Mouse (Mus musculus) adrenal gland, adult 8-10 months (tissue): ENCODE measurements around the gene Fyn. TPM values are rescaled to one million over a fixed set of nuclear protein-coding genes. Genes with fewer than 3 reads are reported as not detected.

ENCODE experiments used
- DNase-seq: peaks from one replicate; pipeline ENCODE4 v3.0.0; 2022
- total RNA-seq, 4 experiments: library from RNA; stranded (reverse); gene quantifications; 2 replicates each; pipeline ENCODE4 v1.2.4; 2022

Fyn gene
- total RNA-seq, 4 experiments from 2014 or later = 42.7 to 61.7 (median 54.9) TPM

DNA sequence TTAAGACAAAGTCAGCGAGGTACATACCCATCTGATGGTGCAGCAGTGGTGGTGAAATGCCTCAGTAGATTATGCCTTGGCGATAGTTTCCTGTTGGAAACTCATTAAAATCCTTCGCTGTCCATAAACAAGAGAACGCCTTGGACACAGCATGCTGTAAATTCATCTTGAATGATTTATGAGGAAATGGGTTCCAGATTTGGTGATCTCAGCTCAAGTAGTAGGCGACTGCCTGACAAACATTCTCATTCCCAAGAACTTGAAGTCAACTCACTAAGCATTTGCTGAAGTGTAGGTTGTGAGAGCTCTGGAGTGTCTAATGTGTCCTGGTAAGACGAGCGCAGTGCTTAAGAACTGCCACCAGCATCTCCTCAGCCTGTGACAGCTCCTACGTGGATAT lies 141.3 kb downstream of the Fyn start:
- no peak for DNase-seq

DNA sequence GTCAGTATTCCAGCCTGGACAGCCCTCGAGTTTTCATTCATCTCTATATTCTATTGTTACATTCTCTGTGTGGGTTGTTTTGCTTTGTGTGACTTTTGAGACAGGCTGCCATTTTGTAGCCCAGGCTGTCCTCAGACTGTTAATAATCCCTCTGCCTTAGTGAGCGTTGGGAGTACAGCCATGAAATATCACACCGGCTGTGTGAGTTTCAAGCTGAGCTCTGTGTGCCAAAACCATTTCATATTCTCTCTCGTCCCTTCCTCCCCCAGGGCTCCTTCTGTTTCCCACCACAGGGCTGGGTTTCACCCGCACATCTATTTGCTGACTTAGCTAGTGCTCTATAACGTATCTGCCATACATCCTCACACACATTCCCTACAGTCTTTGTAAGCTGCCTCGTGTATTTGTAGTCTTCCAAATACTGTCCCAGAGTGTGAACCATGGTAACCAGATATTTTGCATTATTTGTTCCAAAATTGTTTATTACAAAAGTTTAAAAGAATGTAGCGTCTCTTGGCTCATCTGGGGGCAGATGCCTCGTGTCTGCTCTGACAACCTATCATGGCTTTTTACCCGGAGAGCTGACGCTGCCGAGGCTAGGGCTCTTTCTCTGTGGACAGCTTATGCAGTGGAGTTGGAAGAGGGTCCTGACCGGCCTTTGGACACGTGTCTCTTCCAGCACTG lies 144.1 kb downstream of the Fyn start:
- no peak for DNase-seq

DNA sequence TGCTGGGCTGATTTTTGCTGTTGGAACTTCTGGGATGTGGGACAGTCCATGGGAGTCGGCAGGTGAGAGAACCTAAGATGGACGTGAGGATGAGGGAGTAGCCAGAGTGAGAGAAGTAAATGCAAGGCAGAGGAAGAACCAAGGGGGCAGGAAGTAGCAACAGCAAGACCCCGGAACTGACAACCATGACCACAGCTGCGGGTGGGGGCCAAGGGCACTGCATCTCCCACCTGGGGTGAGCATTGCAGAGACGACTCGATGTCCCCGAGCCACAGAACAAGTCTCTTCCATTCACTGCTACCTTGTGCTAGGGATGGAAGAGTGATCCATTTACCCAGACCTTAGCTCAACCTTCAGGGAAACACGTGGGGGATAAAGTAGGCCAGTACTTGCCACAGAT lies 146.3 kb downstream of the Fyn start:
- no peak for DNase-seq

DNA sequence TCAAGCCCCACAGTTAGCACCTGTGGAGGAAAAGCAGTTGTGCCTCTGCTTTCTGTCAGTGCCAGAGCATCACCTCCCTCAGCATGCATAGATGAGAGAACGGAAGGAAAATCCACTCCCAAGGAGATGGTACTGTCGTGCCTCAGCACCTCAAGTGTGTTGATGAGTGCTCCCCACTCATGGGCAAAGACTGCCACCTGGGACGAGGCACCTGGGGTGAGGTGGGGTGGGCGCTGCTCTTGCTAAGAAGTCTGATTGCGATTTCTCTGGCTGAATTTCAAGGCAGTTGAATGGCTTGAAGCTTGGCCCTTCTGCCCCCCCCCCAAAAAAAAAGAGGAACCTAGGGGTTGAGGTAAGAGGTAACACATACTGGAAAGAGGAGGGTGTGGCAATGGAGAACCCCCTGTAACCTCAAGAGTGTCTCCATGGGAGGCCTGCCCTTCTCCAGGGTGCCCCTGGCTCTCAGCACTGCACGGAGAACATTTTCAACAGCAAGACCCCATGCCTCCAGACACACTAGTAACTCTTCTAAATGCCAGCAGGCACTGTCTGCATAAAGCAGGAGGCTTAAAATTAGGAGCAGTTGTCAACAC lies 148.0 kb downstream of the Fyn start:
- DNase-seq = no peak

DNA sequence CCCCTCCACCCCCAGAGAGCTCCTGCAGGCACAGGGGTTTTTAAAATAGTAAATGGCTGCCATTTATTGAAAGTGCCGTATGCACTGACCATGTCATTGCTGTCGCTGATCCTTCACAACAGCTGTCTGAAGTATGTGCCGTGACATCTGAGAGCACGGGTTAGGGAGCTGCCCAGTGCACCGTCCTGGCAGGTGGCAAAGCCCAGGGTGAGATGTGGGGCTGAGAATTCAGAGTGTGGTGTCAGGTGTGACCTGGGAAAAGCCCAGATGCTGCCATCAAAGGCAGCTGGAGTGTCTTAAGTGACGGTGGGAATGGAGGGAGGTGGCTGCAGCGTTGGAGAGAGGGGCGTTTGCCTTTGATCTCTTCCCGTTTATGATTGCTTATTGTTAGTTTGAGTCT lies 148.7 kb downstream of the Fyn start:
- DNase-seq = no peak

DNA sequence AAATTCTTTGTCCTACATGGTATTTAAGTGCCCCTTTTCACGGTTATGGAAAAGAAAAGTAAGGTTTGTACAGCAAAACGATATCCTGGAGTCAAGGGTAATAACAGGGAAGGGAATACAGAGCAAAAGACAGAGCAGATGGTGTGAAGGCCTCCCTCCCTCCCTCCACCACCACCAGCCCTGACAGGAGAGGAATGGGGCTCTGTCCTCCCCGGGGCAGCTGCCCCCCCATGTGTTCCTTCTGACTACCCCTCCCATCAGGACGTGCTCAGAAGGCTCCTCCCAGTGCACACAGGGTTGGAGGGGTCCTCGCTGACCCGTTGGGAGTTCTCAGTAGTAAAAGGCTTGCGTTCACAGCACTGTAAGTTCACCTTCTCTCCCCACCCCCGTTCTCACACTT lies 149.6 kb downstream of the Fyn start:
- DNase-seq = no peak

DNA sequence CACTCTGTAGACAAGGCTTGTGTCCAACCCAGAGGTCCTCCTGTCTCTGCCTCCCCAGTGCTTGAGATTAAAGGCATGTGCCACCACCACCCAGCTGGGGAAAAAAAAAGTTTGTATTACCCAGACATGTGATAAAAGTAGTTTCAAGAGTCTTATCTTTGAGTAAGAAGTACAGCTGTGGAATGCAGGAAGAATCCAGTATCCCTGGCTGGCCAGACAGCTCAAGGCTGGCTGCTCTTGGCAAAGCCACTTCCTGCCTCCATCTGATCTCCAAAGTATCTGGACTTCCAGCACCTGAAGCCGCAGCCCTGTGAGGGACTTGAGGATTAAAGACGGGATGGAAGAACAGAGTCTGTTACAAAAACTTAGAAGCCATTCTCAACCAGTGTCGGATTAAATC lies 150.2 kb downstream of the Fyn start:
- DNase-seq = peak; percentile 42

DNA sequence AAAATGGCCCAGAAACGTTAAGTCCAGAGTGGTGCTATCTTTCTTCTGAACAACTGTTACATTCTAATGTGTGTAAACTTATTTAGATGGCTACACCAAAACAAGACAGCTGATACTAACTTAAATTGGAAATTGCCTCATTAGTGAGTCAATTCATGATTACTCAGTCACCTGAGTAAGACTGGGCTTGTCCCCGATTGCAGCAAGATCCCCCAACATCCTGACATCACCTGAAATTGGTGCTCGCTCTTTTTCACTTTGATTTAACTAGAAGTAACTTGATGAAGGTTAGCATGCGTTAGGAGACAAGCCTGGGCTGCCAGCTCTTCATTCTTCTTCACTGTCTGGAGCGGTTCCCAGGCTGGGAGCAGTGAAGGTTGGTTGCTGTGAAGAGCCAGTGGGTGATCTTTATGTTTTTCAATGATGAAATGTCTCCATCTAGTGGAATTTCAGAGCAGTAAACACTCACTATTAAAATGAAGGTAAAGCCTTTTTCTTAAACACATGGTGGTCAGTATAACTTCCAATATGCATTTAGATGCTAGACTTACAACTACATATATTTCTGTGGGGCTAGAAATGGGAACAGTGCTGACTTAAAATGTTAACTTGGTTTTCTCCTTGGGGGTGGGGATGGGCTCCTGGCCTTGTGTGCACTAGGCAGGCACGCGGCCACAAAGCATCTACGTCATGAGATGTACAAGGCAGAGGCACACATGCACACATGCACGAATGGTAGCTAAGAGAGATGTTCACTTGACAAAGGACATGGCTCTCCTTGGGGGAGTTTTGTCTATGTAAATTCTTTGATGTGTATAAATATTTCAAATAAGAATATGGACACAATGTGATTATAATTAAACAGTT lies 151.7 kb downstream of the Fyn start:
- DNase-seq = peak; percentile 62

DNA sequence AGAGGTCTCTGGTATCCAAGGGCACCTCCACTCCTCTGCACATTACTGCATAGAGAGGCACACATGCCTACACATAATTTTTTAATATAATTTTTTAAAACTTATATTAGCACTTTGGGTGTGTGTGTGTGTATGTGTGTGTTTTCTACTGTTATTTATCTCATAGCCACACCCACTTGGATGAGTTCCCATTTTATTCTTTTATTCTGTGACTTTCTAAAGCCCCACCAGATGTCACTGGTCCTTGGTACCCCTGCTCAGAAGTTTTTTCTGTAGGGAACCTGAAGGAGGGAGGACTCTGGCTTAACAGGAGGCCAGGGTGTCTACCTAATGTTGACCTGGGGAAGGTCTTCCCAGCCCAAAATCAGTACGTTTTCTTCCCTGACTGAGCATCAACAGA lies 152.7 kb downstream of the Fyn start:
- no peak for DNase-seq

DNA sequence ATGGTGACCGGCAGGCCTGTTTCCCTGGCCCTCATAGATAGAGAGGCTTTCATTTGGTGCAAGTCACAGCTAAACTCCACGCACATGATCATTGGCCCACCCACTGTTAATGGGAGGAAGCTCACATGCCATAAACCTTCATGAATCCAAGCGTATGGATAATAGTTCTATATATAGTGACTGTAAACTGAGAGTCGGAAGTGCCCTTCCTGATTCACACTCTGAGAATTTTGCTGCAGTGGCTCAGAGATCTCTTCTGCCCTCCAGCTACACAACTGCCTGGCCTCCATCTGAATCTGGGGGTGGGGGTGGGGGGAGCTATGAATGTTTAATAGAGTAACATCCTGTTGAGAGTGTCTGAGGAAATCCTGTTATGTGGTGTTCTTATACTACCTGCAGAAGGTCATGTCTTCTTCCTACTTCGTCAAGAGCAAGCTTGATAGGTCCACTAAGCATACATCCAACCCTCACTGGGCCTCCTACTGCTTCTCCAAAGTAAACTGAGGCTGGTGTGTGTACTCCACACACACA lies 153.3 kb downstream of the Fyn start:
- no peak for DNase-seq

DNA sequence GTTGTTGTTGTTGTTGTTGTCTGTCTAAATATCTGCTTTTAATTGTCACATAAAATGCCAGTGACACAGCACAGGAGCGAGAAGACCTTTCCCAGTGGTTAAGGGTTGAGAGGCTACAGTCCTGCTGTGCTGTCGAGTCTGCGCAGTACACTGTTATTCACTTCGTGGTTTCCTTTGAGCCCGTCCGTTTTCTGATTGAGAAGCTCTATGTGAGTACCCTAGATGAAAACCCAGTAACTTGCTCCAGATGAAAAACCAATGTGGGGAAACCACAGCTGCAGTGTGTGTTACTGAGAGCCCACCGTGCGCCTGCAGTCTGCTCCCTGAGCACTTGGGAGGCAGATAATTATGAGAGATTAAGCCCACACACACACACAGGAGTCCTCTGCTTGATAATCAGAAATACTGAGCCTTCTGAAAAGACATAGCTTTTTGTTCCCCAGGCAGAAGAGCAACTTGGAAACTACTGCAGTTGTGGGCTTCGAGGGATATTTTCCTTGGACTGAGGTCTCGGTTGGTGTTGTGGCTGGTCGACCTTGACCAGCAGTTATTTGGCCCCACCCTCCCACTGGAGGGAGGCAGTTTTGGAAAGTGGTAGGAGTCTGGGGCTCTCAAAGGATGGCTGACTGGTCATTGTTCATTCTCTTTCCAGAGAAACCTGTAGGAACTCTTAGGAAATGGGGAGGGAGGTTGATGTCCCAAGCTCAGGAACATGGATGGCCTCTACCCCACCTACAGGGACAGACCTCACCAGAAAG lies 154.4 kb downstream of the Fyn start:
- no peak for DNase-seq

DNA sequence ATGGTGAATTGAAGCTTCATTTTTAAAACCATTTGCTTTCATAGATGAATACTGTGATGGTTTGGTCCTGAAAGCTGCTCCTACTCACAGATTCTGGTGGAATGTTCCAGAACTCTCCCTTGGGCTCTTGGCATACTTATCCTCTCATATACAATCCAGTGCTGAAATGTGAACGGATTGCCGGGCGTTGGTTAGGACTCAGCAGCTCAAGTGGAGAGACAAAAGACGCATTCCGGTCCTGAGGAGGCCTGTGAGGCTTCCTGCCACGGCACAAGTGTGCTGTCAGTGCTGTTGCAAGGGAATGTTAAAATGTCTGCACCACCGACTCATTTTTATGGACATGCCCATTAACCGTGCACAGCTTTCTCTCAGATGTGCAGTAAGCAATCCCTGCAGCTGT lies 155.7 kb downstream of the Fyn start:
- no peak for DNase-seq

DNA sequence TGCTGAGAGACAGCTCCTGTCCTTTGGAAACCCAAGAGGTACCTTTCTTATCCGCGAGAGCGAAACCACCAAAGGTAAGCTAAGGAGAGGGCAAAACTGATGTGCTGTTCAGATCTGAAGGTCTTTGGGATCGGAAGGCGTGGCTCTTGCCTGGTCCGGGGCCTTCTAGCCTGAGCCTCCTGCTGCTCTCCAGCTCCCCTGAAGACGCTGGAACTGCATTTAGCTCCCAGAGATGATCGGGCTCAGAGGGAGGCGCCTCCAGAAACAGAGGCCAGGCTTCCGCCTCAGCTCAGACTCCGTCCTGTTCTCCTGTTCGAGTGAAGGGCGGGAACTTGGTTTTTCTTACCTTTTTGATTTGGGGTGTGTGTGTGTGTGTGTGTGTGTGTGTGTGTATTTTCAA lies 156.8 kb downstream of the Fyn start:
- no peak for DNase-seq

DNA sequence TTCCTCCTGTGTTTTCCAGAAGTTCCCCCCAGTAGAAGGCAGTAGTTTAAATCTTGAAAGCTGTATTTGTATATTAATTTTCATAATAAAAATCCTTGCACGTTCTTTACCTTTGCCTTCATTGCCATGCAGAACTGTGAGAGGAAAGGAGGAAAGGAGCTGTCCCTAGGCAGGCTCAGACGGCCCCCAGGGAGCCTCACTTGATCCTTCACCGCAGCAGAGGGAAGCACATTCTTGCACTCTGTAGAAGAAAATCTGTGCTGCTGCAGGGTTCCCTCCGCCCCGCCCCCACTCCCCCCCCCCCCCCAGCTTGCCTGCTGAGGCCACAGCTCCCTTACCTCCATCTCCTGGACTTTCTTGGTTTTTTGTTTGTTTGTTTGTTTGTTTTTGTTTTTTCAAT lies 158.5 kb downstream of the Fyn start:
- no peak for DNase-seq

DNA sequence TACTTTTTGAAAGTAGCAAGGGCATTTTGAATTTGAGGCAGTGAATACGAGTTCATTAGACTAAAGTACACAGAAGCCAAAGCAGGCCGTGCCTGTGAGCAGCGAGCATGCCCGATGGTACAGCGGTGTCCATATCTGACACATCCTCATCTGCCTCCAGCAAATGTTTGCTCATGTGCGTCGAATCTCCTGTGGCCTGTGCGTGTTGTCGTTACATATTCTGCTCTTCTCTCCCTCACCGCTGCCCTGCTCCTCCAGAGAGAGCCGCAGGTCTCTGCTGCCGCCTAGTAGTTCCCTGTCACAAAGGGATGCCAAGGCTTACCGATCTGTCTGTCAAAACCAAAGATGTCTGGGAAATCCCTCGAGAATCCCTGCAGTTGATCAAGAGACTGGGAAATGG lies 160.5 kb downstream of the Fyn start:
- no peak for DNase-seq

DNA sequence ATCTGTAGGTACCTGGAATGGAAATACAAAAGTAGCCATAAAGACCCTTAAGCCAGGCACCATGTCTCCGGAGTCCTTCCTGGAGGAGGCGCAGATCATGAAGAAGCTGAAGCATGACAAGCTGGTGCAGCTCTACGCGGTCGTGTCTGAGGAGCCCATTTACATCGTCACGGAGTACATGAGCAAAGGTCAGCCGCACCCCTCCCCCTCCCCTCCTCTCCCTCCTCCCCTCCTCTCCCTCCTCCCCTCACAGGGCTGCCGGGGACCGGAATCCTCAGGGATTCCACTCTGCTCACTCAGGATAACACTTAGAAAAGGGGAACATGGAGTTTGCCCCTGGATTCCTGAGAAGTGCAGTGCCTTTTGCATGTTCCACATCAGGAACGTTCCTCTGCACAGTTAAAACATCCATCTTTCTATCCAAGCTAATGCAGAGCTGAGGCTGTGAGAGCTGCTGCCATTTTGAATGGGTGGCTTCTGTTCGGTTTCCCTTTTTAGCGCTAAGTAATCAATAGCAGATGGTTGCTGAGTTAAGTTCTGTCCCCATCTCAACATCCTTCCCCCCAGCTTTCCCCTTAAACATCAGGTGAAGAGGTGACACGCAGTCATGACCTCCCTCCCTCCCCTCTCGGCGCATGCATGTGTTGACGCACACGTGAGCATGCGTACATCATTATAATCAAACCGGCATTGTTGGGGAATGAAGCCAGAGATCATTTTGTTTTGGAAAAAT lies 163.5 kb downstream of the Fyn start:
- no peak for DNase-seq

DNA sequence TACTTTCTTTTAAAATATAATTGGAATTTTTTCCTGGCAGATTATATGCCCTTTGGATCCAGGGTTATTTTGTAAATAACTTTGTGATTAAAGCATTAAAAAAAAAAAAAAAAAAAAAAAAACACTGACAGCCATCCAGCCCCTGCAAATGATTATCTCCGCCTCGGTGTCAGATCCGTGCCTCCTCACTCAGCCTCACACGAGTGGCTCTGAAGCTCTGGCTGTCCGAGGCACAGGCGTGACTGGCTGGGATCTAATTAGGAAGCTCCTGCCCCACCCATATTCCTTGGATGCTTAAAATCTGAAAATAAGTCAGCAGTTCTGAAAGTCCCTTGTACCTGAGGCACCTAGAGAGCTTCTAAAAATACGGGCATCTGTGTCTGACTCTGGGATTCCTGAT lies 164.2 kb downstream of the Fyn start:
- no peak for DNase-seq

DNA sequence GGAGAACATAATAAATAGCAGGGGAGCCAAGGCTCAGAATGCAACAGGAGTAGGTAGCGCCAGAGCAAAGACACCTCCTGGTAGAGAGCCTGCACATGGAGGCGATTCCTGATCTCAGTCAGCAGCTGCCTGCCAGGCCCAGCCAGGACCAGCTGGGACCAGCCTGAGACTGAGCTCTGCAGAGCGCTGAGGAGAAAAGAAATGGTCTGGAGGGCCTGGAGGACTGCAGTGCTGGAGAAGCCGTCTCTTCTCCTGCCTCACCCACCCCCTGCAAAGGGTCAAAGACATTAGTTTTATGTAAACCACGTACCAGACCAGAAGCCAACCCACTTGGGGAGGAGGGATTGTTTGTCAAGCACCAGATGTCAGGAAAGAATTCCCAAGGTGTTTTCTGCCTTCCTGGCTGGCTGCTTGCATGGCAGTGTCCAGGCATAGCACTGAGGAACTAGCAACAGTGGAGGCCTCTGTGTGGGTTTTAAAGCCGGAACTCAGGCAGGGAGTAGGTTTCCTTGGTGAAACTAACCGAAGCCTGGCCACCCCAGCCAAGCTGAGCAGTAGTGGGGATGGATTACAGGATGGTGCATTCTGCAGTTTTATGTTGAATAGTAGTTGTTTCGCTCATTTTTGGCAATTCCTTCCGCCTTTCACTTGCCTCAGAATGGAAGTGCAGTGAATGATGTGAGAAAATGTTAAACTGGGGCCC lies 165.8 kb downstream of the Fyn start:
- DNase-seq = no peak

DNA sequence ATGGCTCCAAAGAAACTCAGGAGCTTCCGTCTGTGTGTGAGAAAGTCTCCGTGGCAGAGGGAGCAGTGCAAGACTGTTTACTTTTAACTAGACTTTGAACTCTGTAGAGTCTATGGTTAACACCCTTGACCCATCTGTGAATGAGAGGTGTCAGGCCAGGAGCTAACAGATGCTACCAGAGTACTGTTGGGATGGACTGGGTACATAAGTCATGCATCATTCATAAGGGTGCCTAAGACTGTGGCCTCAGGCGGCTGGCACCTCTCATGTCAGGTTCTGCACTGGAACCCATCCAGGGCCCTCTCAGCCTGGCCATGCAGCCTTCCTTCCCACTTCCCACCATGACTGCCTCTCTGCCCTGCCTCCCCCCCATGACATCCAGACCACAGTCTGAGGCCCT lies 166.7 kb downstream of the Fyn start:
- no peak for DNase-seq

DNA sequence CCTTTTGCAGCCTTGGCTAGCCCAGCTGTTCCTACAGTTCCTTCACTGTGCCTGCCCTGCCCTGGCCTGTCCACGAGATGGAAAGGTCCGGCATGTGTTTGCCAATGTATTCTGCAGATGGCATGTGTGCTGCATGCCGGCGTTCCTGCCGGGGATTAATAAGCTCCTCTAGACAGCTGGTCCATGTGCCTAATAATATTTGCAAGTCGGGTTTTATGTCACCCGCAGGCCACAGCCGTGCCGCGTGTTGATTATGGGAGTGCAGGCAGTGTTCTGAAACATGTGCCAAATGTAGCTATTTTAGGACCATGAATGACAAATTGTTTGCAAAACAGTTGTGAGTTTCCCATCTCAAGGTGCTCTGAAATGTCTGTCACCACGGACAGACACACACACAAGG lies 167.6 kb downstream of the Fyn start:
- no peak for DNase-seq

DNA sequence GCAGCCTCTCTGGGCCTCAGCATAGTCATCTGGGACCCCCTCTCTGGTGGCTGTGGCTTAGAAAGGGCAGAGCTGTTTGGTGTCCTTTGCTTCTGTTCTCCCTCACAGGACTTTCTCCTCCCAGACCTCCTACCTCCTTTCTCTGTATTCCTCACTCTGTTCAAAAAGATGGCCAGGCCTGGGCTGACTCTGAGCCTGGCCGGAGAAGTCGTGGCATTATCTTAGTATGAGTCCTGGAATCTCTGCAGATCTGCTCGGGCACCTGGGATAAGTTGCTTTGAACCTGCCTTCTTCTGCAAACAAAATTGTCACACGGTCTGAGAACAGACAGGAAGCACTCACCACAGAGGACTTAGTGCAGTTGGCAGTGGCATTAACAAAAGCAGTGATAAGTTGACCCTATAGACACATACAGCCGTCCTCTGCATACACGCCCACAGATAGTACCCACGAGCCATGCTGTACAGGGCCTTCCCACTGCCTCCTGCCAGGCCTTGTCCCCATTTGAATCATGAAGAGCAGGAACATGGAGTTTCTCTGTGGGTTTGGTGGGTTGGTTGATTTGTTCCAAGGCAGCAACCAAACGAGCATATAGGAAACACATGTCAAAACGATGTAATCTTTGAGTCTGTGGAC lies 171.5 kb downstream of the Fyn start:
- DNase-seq = no peak
